ENCODE assay signal across 27 mouse cellular contexts in genomic region chr15:7842398-7842797, GRCm38 (mm10). TPM values are rescaled to one million over a fixed set of nuclear protein-coding genes. Genes with fewer than 3 reads are reported as not detected.
"Had no signal": no experiment of that assay in that cellular context is flagged by ENCODE, and none has a peak within 500 bp of the region (broad histone marks: within the 10 kb centered on the region; RNA-seq: fewer than 3 reads in every experiment).

No protein-coding gene starts in this region.

- H3K4me3 ChIP-seq: gastrocnemius, adult 2 months; heart, embryonic 10.5 days; heart, embryonic 12.5 days; hindbrain, embryonic 10.5 days; hindbrain, embryonic 13.5 days; hindbrain, embryonic 15.5 days; layer of hippocampus, adult 2 months; left cerebral cortex, adult 2 months; limb, embryonic 13.5 days; limb, embryonic 15.5 days; liver, embryonic 12.5 days had no signal

- H3K27me3 ChIP-seq: heart, embryonic 12.5 days; hindbrain, embryonic 13.5 days; hindbrain, embryonic 15.5 days; limb, embryonic 13.5 days; limb, embryonic 15.5 days; liver, embryonic 12.5 days had no signal

- H3K9ac ChIP-seq: heart, embryonic 12.5 days; hindbrain, embryonic 13.5 days; hindbrain, embryonic 15.5 days; limb, embryonic 13.5 days; limb, embryonic 15.5 days; liver, embryonic 12.5 days; liver, embryonic 14.5 days had no signal

- H3K27ac ChIP-seq: gastrocnemius, adult 2 months; heart, embryonic 10.5 days; hindbrain, embryonic 10.5 days; hindbrain, embryonic 13.5 days; hindbrain, embryonic 15.5 days; hindbrain, postnatal 0 days; layer of hippocampus, adult 2 months; left cerebral cortex, adult 2 months; limb, embryonic 13.5 days; limb, embryonic 15.5 days; liver, embryonic 12.5 days; liver, embryonic 14.5 days had no signal

- H3K36me3 ChIP-seq: heart, embryonic 10.5 days; heart, embryonic 12.5 days; hindbrain, embryonic 10.5 days; hindbrain, embryonic 13.5 days; hindbrain, embryonic 15.5 days; limb, embryonic 13.5 days; limb, embryonic 15.5 days; liver, embryonic 12.5 days had no signal

- DNase-seq: gastrocnemius, adult 2 months; gastrocnemius, postnatal 10 days; gastrocnemius, postnatal 25 days; heart, adult 18-20 months; heart, postnatal 10 days; heart, postnatal 4 days; kidney, adult 18-20 months; kidney, adult 8-10 months; kidney, postnatal 10 days; kidney, postnatal 25 days; kidney, postnatal 4 days had no signal

- H3K4me2 ChIP-seq: heart, embryonic 12.5 days; hindbrain, embryonic 13.5 days; hindbrain, embryonic 15.5 days; limb, embryonic 13.5 days; limb, embryonic 15.5 days; liver, embryonic 12.5 days had no signal

- H3K4me1 ChIP-seq: heart, embryonic 10.5 days; heart, embryonic 12.5 days; hindbrain, embryonic 10.5 days; hindbrain, embryonic 13.5 days; hindbrain, embryonic 15.5 days; liver, embryonic 12.5 days had no signal

- H3K9me3 ChIP-seq: heart, embryonic 10.5 days; hindbrain, embryonic 10.5 days; hindbrain, embryonic 13.5 days; hindbrain, embryonic 15.5 days; limb, embryonic 13.5 days; limb, embryonic 15.5 days; liver, embryonic 12.5 days had no signal

- ATAC-seq: hindbrain, postnatal 0 days; intestine, postnatal 0 days; liver, embryonic 12.5 days had no signal

RNA-seq across cellular contexts. Expression of gene Gdnf, which starts 31.8 kb away (rescaled TPM):
- total RNA-seq: granulocyte monocyte progenitor cell, adult 5-6 weeks; liver, adult 2 months had no signal
- polyA plus RNA-seq: liver, adult 2 months; liver, embryonic 16.5 days had no signal
